Mouse (Mus musculus) liver, embryonic 13.5 days (tissue): Measurements from ENCODE around the gene Fau. TPM values are rescaled to one million over a fixed set of nuclear protein-coding genes. Genes with fewer than 3 reads are reported as not detected.

Source experiments
- ATAC-seq: fragments of 200-750 bp; cut with Nextera tagmentation; 2 replicates; pipeline ENCODE4 v1.8.0; 2017; ENCODE audit warnings: low read depth, mild to moderate bottlenecking, moderate number of reproducible peaks, moderate library complexity
- DNase-seq: peaks from one replicate; pipeline ENCODE4 v3.0.0; 2022
- H3K27ac ChIP-seq: fragments of 300-500 bp; sonication (generic); 2 replicates; pipeline ENCODE4 v1.5.1; 2015; ENCODE audit warnings: moderate library complexity, mild to moderate bottlenecking, inconsistent platforms
- H3K27me3 ChIP-seq: fragments of 300-500 bp; sonication (generic); 2 replicates; pipeline ENCODE4 v1.6.1; 2015; ENCODE audit warnings: mild to moderate bottlenecking, inconsistent platforms
- H3K36me3 ChIP-seq: fragments of 300-500 bp; sonication (generic); 2 replicates; pipeline ENCODE4 v1.6.1; 2015; ENCODE audit warnings: mild to moderate bottlenecking, inconsistent platforms
- H3K4me1 ChIP-seq: fragments of 300-500 bp; sonication (generic); replicated peaks from 2 replicates; pipeline ENCODE4 v1.6.1; 2015; ENCODE audit warnings: inconsistent platforms
- H3K4me2 ChIP-seq: fragments of 300-500 bp; sonication (generic); 2 replicates; pipeline ENCODE4 v1.6.1; 2015; ENCODE audit warnings: inconsistent platforms, mild to moderate bottlenecking, moderate library complexity
- H3K4me3 ChIP-seq: fragments of 300-500 bp; sonication (generic); replicated peaks from 2 replicates; pipeline ENCODE4 v1.5.1; 2015; ENCODE audit warnings: mild to moderate bottlenecking, inconsistent platforms
- H3K9ac ChIP-seq: fragments of 300-500 bp; sonication (generic); 2 replicates; pipeline ENCODE4 v1.6.1; 2015; ENCODE audit warnings: mild to moderate bottlenecking, inconsistent platforms
- H3K9me3 ChIP-seq: fragments of 300-500 bp; sonication (generic); replicated peaks from 2 replicates; pipeline ENCODE4 v1.6.1; 2016; ENCODE audit warnings: inconsistent platforms
- WGBS: fragments of 180-500 bp; shearing (Covaris S2); methylation state at CpG from one replicate; pipeline ENCODE4 v1.1.7; 2015; ENCODE audit not compliant: insufficient replicate concordance; 5-methylcytosine and 5-hydroxymethylcytosine counted together
- microRNA-seq: library from miRNA; unstranded; fragments of <30 nt; microRNA quantifications from one replicate; pipeline ENCODE4, GENCODE M21; 2016
- polyA plus RNA-seq: library from polyadenylated mRNA; unstranded; fragments of >200 nt; fragmentation: Nextera tagmentation; extraction: Ambion mirVana; gene quantifications from 2 replicates; pipeline ENCODE4 v1.2.1, GENCODE M21; 2015

Gene Fau
- polyA plus RNA-seq, 1 experiment from 2014 or later, result 696 TPM

GRCm38 (mm10) chr19:6104476-6104875, 46.8 kb downstream of the Fau start:
- Histone ChIP-seq H3K9me3 (no peaks in the 10 kb centered on the region), H3K27me3 (no peaks in the 10 kb centered on the region), H3K4me3 (no peak overlapping the region), H3K36me3 (peaks cover 8% of the 10 kb centered on the region), H3K4me2 (no peak overlapping the region), H3K27ac (peak overlapping the region; percentile 15; the same call in 1 of the 2 replicates), H3K4me1 (peaks cover 63% of the 10 kb centered on the region), H3K9ac (no peak overlapping the region)
- WGBS, result 36% methylated on average over 4 of the region's 4 CpGs
- no peak for DNase-seq
- ATAC-seq, result no peak

GRCm38 (mm10) chr19:6105586-6105985, 47.9 kb downstream of the Fau start, which contains the start of gene Naaladl1:
TSS of gene Naaladl1 (plus strand) at chr19:6105782.
- peaks cover 57% of the 10 kb centered on the region for H3K4me1 ChIP-seq
- 85% methylated on average over 7 of the region's 7 CpGs for WGBS
- no peaks in the 10 kb centered on the region for H3K36me3 ChIP-seq
- no peaks in the 10 kb centered on the region for H3K9me3 ChIP-seq
- H3K9ac ChIP-seq, result no peak within 1 kb of the TSS
- peak within 1 kb of the TSS; percentile 15; the same call in 1 of the 2 replicates for H3K27ac ChIP-seq
- DNase-seq, result no peak
- no peaks in the 10 kb centered on the region for H3K27me3 ChIP-seq
- peak within 1 kb of the TSS; percentile 21; the same call in 1 of the 2 replicates for H3K4me2 ChIP-seq
- no peak for ATAC-seq
- H3K4me3 ChIP-seq, result no peak within 1 kb of the TSS

Small RNAs within 50 kb of the gene (microRNA-seq; reads per million reads assigned to microRNA genes)
- gene Mir6988, result 1.2 reads per million

Other genes starting within 250 kb of the Fau start
- 13.9 and 15.8 TPM in 2 replicates for gene Frmd8, start 182.6 kb upstream of the Fau start, polyA plus RNA-seq
- 5.7 and 6.8 TPM in 2 replicates for gene Slc25a45, start 180.0 kb upstream of the Fau start, polyA plus RNA-seq
- gene Tigd3, start 163.7 kb upstream of the Fau start, polyA plus RNA-seq, result 2.5 TPM in 2 replicates
- 56.7 and 60.0 TPM in 2 replicates for gene Dpf2, start 144.8 kb upstream of the Fau start, polyA plus RNA-seq
- 2.7 and 3.0 TPM in 2 replicates for gene Cdc42ep2, start 133.0 kb upstream of the Fau start, polyA plus RNA-seq
- gene Pola2, start 93.6 kb upstream of the Fau start, polyA plus RNA-seq, result 62.2 and 69.8 TPM in 2 replicates
- gene Slc22a20, start 71.7 kb upstream of the Fau start, polyA plus RNA-seq, result not detected in 2 replicates
- gene Capn1, start 41.9 kb upstream of the Fau start, polyA plus RNA-seq, result 21.9 and 26.3 TPM in 2 replicates
- 11.6 and 13.9 TPM in 2 replicates for gene Syvn1, start 11.3 kb upstream of the Fau start, polyA plus RNA-seq
- gene Mrpl49, start 59 bp upstream of the Fau start, polyA plus RNA-seq, result 50.2 and 59.4 TPM in 2 replicates
- 22.1 and 23.2 TPM in 2 replicates for gene Znhit2, start 3.3 kb downstream of the Fau start, polyA plus RNA-seq
- 30.6 and 33.2 TPM in 2 replicates for gene Tm7sf2, start 10.5 kb downstream of the Fau start, polyA plus RNA-seq
- gene Vps51, start 19.4 kb downstream of the Fau start, polyA plus RNA-seq, result 29.1 and 31.6 TPM in 2 replicates
- not detected in 2 replicates for gene Tmem262, start 22.2 kb downstream of the Fau start, polyA plus RNA-seq
- gene Gm28374, start 24.4 kb downstream of the Fau start, polyA plus RNA-seq, result 0.49 and 0.80 TPM in 2 replicates
- gene Zfpl1, start 27.1 kb downstream of the Fau start, polyA plus RNA-seq, result 22.6 and 23.5 TPM in 2 replicates
- 34.2 and 39.3 TPM in 2 replicates for gene Cdca5, start 27.1 kb downstream of the Fau start, polyA plus RNA-seq
- 0.30 and 0.32 TPM in 2 replicates for gene AC131692.1, start 36.6 kb downstream of the Fau start, polyA plus RNA-seq
- 2.2 and 2.6 TPM in 2 replicates for gene Naaladl1, start 47.9 kb downstream of the Fau start, polyA plus RNA-seq
- gene Sac3d1, start 60.8 kb downstream of the Fau start, polyA plus RNA-seq, result 27.5 and 27.9 TPM in 2 replicates
- gene Snx15, start 70.5 kb downstream of the Fau start, polyA plus RNA-seq, result 46.5 and 48.5 TPM in 2 replicates
- gene Batf2, start 83.1 kb downstream of the Fau start, polyA plus RNA-seq, result 0.12 and 0.29 TPM in 2 replicates
- gene Arl2, start 83.7 kb downstream of the Fau start, polyA plus RNA-seq, result 37.1 and 38.0 TPM in 2 replicates
- not detected in 2 replicates for gene Majin, start 126.5 kb downstream of the Fau start, polyA plus RNA-seq
- 0.17 TPM in 1 of 2 replicates, not detected in the other for gene Gpha2, start 168.5 kb downstream of the Fau start, polyA plus RNA-seq
- 3.5 and 4.9 TPM in 2 replicates for gene Ppp2r5b, start 178.0 kb downstream of the Fau start, polyA plus RNA-seq
- gene Atg2a, start 183.8 kb downstream of the Fau start, polyA plus RNA-seq, result 4.1 and 4.8 TPM in 2 replicates
- gene Ehd1, start 218.9 kb downstream of the Fau start, polyA plus RNA-seq, result 68.8 and 72.6 TPM in 2 replicates
- 0.14 and 0.16 TPM in 2 replicates for gene Cdc42bpg, start 248.6 kb downstream of the Fau start, polyA plus RNA-seq